Comparison of ENCODE assay signal across 9 mouse cellular contexts in the genomic region with DNA sequence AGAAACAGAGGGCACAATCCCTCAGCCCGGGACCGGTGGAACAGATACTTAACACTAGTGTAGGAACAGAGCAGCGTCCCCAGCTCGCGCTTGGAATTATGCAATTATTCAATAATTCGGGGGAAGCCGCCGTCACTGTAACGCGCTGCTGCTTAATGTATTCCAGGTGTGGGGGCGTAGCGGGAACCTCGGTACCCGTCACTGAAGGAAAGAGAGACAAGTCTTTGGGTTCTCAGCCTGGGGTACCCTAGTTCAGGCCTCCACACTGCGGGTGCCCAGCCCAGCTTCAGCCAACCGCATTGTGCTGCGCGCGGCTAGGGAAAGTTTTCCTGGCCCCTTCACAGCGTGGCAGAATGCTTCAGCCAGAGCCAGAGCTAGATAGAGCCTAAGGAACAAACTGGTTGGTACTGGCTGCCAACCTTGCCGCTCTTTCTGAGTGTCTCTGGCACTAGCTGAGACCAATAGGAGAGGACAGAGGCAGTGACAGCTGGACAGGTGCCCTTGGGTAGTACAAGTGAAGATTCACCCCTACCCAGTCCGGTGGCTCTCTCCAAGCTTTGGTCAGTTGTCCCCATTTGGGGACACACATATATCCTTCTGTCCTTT. TPM values are rescaled to one million over a fixed set of nuclear protein-coding genes. Genes with fewer than 3 reads are reported as not detected.
DNase-seq lines count a peak whose midpoint lies in the region; ATAC-seq and TF ChIP-seq lines count a peak whose summit lies in the region.
"Had no signal": no experiment of that assay in that cellular context is flagged by ENCODE, and none has a peak within 500 bp of the region (broad histone marks: within the 10 kb centered on the region; RNA-seq: fewer than 3 reads in every experiment).

No protein-coding gene starts in this region.

- WGBS in neural tube, embryonic 11.5 days: 4% methylated on average over 22 of the region's 22 CpGs

- no peak for TF ChIP-seq CTCF in layer of hippocampus, adult 2 months (conservative IDR thresholded peaks at IDR 0.05)

- peaks cover 2% of the 10 kb centered on the region; the same call in 1 of the 2 replicates for H3K4me1 ChIP-seq in neural tube, embryonic 11.5 days (ENCODE audit: control insufficient read depth, insufficient read depth, low read length)

- no peak overlapping the region for H3K9ac ChIP-seq in neural tube, embryonic 11.5 days (ENCODE audit: low read length)

- peak; percentile 51 to 57 for DNase-seq in heart, adult 18-20 months
- DNase-seq in heart, postnatal 25 days (ENCODE audit: low spot score): no peak
- peak; percentile 9 for DNase-seq in adipocyte (ENCODE audit: low spot score)
- peak; percentile 7 to 67 for DNase-seq in frontal cortex, adult 2 months (ENCODE audit: extremely low spot score in 1 of 2, low spot score in 1 of 2)
- DNase-seq in layer of hippocampus, adult 2 months (ENCODE audit: low spot score in 2 of 2): peak; percentile 18 to 41
- no peak for DNase-seq in neural tube, embryonic 11.5 days (ENCODE audit: low spot score)
- no peak for DNase-seq in thymus, postnatal 4 days

- peak overlapping the region; percentile 62 for H3K4me2 ChIP-seq in neural tube, embryonic 11.5 days (ENCODE audit: low read depth)

- H3K36me3 ChIP-seq in neural tube, embryonic 11.5 days (ENCODE audit: control insufficient read depth, insufficient read depth, low read length): no peaks in the 10 kb centered on the region
- H3K36me3 ChIP-seq: G1E had no signal

- intact Hi-C loops in heart, postnatal 25 days (cut with DNase I): no loop called here

- H3K27ac ChIP-seq in layer of hippocampus, adult 2 months: peak overlapping the region; percentile 70
- H3K27ac ChIP-seq in neural tube, embryonic 11.5 days (ENCODE audit: low read depth, low read length): no peak overlapping the region

- H3K4me3 ChIP-seq in layer of hippocampus, adult 2 months: peak overlapping the region; percentile 54
- H3K4me3 ChIP-seq in neural tube, embryonic 11.5 days (ENCODE audit: low read depth, low read length): peak overlapping the region; percentile 32

- ATAC-seq in neural tube, embryonic 11.5 days (ENCODE audit: insufficient read depth, low FRiP score, low TSS enrichment): no peak
- no peak for ATAC-seq in megakaryocyte progenitor cell, adult 5-6 weeks (replicated peaks; ENCODE audit: poor library complexity)

- no peaks in the 10 kb centered on the region for H3K9me3 ChIP-seq in neural tube, embryonic 11.5 days (ENCODE audit: control insufficient read depth, low read length)
- H3K9me3 ChIP-seq: G1E had no signal

- H3K27me3 ChIP-seq in neural tube, embryonic 11.5 days (ENCODE audit: control insufficient read depth, insufficient read depth, low read length): peaks cover 30% of the 10 kb centered on the region

RNA-seq across cellular contexts. Expression of gene Itga11, which starts 1.0 kb away (rescaled TPM):
- 1 to 10 TPM; 1.1 to 1.3 TPM for total RNA-seq in heart, adult 18-20 months (2021)
- total RNA-seq in heart, postnatal 25 days (2021): 1 to 10 TPM; 1.8 to 2.3 TPM
- 0.76 and 0.90 TPM in 2 replicates for polyA plus RNA-seq in frontal cortex, adult 2 months (2012; rRNA removed)
- 1 to 10 TPM; 4.5 to 5.3 TPM for total RNA-seq in layer of hippocampus, adult 2 months (2021)
- polyA plus RNA-seq in neural tube, embryonic 11.5 days (2014; fragmentation: Nextera tagmentation; extraction: Ambion mirVana): 3.0 and 3.4 TPM in 2 replicates
- total RNA-seq in megakaryocyte progenitor cell, adult 5-6 weeks (2015): not detected in 2 replicates
- not detected in 2 replicates for total RNA-seq in megakaryocyte progenitor cell, adult 5-6 weeks (2017)
- total RNA-seq: G1E had no signal
- polyA plus RNA-seq: G1E had no signal

Comparison
In these comparisons a context has a peak if more than half of its experiments do, and no peak if none do; other contexts are left out.
1. DNase-seq: peak in heart, adult 18-20 months (2 of 2), adipocyte (single experiment), frontal cortex, adult 2 months (2 of 2) and layer of hippocampus, adult 2 months (2 of 2); none in heart, postnatal 25 days (single experiment), neural tube, embryonic 11.5 days (single experiment) and thymus, postnatal 4 days (single experiment).